Comparison of ENCODE assay signal across 9 mouse cellular contexts in the genomic region with DNA sequence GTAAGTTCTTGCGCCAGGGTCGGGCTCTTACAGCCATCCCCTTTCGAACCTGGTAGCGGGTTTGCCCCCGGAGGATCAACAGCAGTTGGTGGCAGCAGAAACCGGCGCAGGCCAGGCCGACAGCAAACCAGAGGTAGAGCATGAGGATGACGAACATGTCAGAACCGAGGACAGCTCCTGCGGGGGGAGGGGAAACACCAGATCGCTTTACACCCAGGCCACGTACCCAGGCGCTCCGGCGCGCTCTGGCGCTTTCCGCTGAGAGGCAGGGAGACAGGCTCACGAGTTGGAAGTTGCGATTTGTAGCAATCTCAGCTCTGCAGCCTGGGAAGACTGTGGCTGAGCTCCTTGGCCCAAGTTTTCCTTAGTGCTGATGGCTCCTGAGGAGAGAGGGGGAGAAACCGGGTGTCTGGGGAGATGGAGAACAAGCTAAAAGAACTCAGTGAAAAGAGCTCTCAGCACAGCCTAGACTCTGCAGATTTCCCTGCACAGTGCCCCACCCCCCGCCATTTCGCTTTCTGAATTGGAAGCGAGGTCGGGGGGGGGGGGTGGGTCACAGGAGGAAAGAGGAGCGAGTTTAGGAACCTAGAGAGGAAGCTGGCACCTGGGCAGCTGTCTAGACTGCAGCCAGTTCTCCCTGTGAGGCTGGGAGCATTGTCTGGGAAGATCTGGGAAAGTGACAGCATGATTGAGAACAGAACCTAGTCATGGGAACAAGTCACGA. TPM values are rescaled to one million over a fixed set of nuclear protein-coding genes. Genes with fewer than 3 reads are reported as not detected.
DNase-seq lines count a peak whose midpoint lies in the region; ATAC-seq lines count a peak whose summit lies in the region.
"Had no signal": no experiment of that assay in that cellular context is flagged by ENCODE, and none has a peak within 500 bp of the region (broad histone marks: within the 10 kb centered on the region; RNA-seq: fewer than 3 reads in every experiment).

No protein-coding gene starts in this region.

- H3K36me3 ChIP-seq in forebrain, embryonic 13.5 days (ENCODE audit: poor library complexity, severe bottlenecking), result no peaks in the 10 kb centered on the region
- H3K36me3 ChIP-seq: limb, embryonic 15.5 days had no signal

- no peak overlapping the region for H3K27ac ChIP-seq in forebrain, embryonic 13.5 days
- H3K27ac ChIP-seq: limb, embryonic 15.5 days had no signal

- H3K4me1 ChIP-seq in forebrain, embryonic 13.5 days, result peaks cover 21% of the 10 kb centered on the region

- no peaks in the 10 kb centered on the region for H3K9me3 ChIP-seq in forebrain, embryonic 13.5 days (replicated peaks)
- H3K9me3 ChIP-seq: limb, embryonic 15.5 days had no signal

- peak; percentile 64 for ATAC-seq in forebrain, embryonic 13.5 days

- DNase-seq in B cell, adult 2 months, result peak; percentile 57 to 62
- DNase-seq in ZHBTc4 (ENCODE audit: low read depth, low spot score), result peak; percentile 91
- peak; percentile 69 to 79 for DNase-seq in heart, postnatal 14 days
- DNase-seq in kidney, postnatal 36 days, result peak; percentile 44 to 80
- DNase-seq in lung, postnatal 36 days, result peak; percentile 62
- peak; percentile 69 for DNase-seq in right cerebral cortex, postnatal 14 days
- no peak for DNase-seq in adipocyte (ENCODE audit: low spot score)

- H3K9ac ChIP-seq in forebrain, embryonic 13.5 days, result peak overlapping the region; percentile 9
- H3K9ac ChIP-seq: limb, embryonic 15.5 days had no signal

- H3K27me3 ChIP-seq in forebrain, embryonic 13.5 days, result peaks cover 76% of the 10 kb centered on the region

- H3K4me3 ChIP-seq in forebrain, embryonic 13.5 days, result peak overlapping the region; percentile 24
- H3K4me3 ChIP-seq: limb, embryonic 15.5 days had no signal

- H3K4me2 ChIP-seq in forebrain, embryonic 13.5 days, result peak overlapping the region; percentile 58
- H3K4me2 ChIP-seq: limb, embryonic 15.5 days had no signal

- 1% methylated on average over 28 of the region's 28 CpGs for WGBS in forebrain, embryonic 13.5 days

- intact Hi-C loops in heart, postnatal 14 days (cut with DNase I), result loop anchor here (5.0 kb wide), 1 partner anchor 69 kb away; no protein-coding TSS in a partner anchor

RNA-seq across cellular contexts. Expression of a gene that starts 6.6 kb away (rescaled TPM):
- polyA plus RNA-seq in forebrain, embryonic 13.5 days (2015; fragmentation: Nextera tagmentation; extraction: Ambion mirVana), result 2.3 and 2.7 TPM in 2 replicates
- not detected for total RNA-seq in heart, postnatal 14 days (2021)
- polyA plus RNA-seq: limb, embryonic 15.5 days had no signal

RNA-seq across cellular contexts. Expression of a gene that starts 36.8 kb away (rescaled TPM):
- 46.1 and 53.1 TPM in 2 replicates for polyA plus RNA-seq in forebrain, embryonic 13.5 days (2015; fragmentation: Nextera tagmentation; extraction: Ambion mirVana)
- total RNA-seq in heart, postnatal 14 days (2021), result 10 to 100 TPM; 44.2 to 45.6 TPM

RNA-seq across cellular contexts. Expression of a gene that starts 37.5 kb away (rescaled TPM):
- polyA plus RNA-seq in forebrain, embryonic 13.5 days (2015; fragmentation: Nextera tagmentation; extraction: Ambion mirVana), result 1.6 and 2.2 TPM in 2 replicates
- total RNA-seq in heart, postnatal 14 days (2021), result under 1 TPM in 1 of 2 experiments, not detected in 1; 0.07 TPM
- polyA plus RNA-seq: limb, embryonic 15.5 days had no signal
